Mouse (Mus musculus) testis, adult 2 months (tissue): ENCODE data around the gene Rab43. TPM values are rescaled to one million over a fixed set of nuclear protein-coding genes. Genes with fewer than 3 reads are reported as not detected.

Experiments used
- H3K27ac ChIP-seq: fragments of 200-500 bp; 2 replicates; pipeline ENCODE4 v1.5.1; 2012; ENCODE audit warnings: low read depth, low read length; ENCODE audit not compliant: control insufficient read depth, insufficient read depth
- H3K27me3 ChIP-seq: fragments of 200-500 bp; 2 replicates; pipeline ENCODE4 v1.6.1; 2012; ENCODE audit warnings: mild to moderate bottlenecking, low read length, moderate library complexity; ENCODE audit not compliant: control insufficient read depth, insufficient read depth
- H3K36me3 ChIP-seq: fragments of 200-500 bp; 2 replicates; pipeline ENCODE4 v1.6.1; 2012; ENCODE audit warnings: mild to moderate bottlenecking, low read length; ENCODE audit not compliant: control insufficient read depth, insufficient read depth
- H3K4me1 ChIP-seq: fragments of 200-500 bp; 2 replicates; pipeline ENCODE4 v1.6.1; 2012; ENCODE audit warnings: low read length; ENCODE audit not compliant: control insufficient read depth, insufficient read depth
- H3K4me3 ChIP-seq: fragments of 200-500 bp; 2 replicates; pipeline ENCODE4 v1.5.1; 2012; ENCODE audit warnings: low read depth, mild to moderate bottlenecking, low read length, moderate library complexity, mixed read lengths; ENCODE audit not compliant: control insufficient read depth
- CTCF ChIP-seq: fragments of 200-500 bp; IDR thresholded peaks from 2 replicates; pipeline ENCODE4 v1.5.1; 2012; ENCODE audit warnings: low read depth, mild to moderate bottlenecking, inconsistent platforms, low read length, moderate library complexity; ENCODE audit not compliant: control insufficient read depth, insufficient read depth, insufficient replicate concordance
- POLR2A ChIP-seq: fragments of 200-500 bp; IDR thresholded peaks from 2 replicates; pipeline ENCODE4 v1.6.1; 2012; ENCODE audit warnings: low read depth, mild to moderate bottlenecking, inconsistent platforms, low read length, moderate library complexity; ENCODE audit not compliant: control insufficient read depth
- polyA plus RNA-seq: library from polyadenylated mRNA; depleted of rRNA; stranded (reverse); fragments of >200 nt; gene quantifications from 2 replicates; pipeline ENCODE4 v1.2.3, GENCODE M21; 2012

Gene Rab43
- polyA plus RNA-seq, 1 experiment: 19.5 TPM

DNA sequence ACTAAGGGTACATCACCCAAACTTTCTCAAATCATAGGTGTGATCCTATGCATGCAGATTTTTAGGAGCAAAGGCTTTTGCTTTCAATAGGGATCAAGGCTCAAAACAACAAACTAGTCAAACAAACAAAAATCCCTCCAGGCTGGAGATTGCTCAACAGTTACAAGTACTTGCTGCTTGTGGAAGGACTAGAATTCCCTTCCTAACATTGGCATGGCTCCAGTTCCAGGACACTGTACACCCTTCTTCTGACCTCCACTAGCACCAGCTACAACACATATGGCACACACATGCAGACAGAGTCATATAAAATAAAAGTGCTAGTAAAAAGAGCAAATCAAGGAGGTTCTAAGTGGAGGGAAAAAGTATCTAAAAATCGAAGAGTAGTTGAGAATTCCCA, 34.8 kb upstream of the Rab43 start:
- H3K36me3 ChIP-seq: peaks cover 2% of the 10 kb centered on the region; the same call in 1 of the 2 replicates
- no peak overlapping the region for H3K4me3 ChIP-seq
- H3K27ac ChIP-seq: no peak overlapping the region
- no peaks in the 10 kb centered on the region for H3K27me3 ChIP-seq
- TF ChIP-seq CTCF (no peak), POLR2A (no peak)
- peaks cover 6% of the 10 kb centered on the region for H3K4me1 ChIP-seq

- Histone ChIP-seq H3K27ac (no peak overlapping the region), H3K4me3 (no peak overlapping the region), H3K27me3 (no peaks in the 10 kb centered on the region), H3K36me3 (peaks cover 2% of the 10 kb centered on the region; the same call in 1 of the 2 replicates), H3K4me1 (peaks cover 3% of the 10 kb centered on the region)
- TF ChIP-seq POLR2A (no peak), CTCF (no peak)
Measured at GRCm38 (mm10) chr6:87845031-87845695, 33.2 kb upstream of the Rab43 start.

DNA sequence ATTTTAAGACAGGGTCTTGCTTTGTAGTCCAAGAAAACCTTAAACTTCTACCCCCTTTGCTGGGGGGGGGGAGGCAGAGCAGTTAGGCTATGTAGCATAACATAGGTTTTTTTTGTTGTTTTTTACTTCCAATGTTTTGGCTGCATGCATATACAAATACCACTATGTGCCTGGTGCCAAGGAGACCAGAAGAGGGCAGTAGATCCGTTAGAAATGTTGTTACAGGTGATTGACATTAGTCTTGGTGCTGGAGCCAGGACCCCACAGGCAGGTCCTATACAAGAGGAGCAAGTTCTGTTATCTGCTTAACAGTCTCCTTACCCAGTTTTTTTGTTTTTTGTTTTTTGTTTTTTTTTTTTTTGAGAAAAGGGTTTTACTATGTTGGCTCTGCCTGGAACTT, 30.3 kb upstream of the Rab43 start:
- no peaks in the 10 kb centered on the region for H3K27me3 ChIP-seq
- TF ChIP-seq CTCF (no peak), POLR2A (no peak)
- no peaks in the 10 kb centered on the region; the same call in 1 of the 2 replicates for H3K4me1 ChIP-seq
- no peak overlapping the region for H3K4me3 ChIP-seq
- H3K36me3 ChIP-seq: peaks cover 2% of the 10 kb centered on the region; the same call in 1 of the 2 replicates
- no peak overlapping the region for H3K27ac ChIP-seq

DNA sequence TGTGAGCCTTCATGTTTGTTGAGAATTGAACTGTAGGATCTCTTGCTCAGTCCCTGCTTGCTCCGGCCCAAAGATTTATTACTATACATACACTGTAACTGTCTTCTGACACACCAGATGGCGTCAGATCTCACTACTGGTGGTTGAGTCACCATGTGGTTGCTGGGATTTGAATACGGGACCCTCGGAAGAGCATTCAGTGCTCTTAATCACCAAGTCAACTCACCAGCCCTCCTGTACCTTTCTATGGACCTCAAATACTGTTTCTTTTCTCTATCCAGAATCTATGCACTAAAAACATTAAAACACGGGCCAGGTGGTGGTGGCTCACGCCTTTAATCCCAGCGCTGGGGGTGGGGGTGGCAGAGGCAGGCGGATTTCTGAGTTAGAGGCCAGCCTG, 29.7 kb upstream of the Rab43 start:
- Histone ChIP-seq H3K27ac (no peak overlapping the region), H3K4me3 (no peak overlapping the region), H3K36me3 (peaks cover 2% of the 10 kb centered on the region; the same call in 1 of the 2 replicates), H3K27me3 (no peaks in the 10 kb centered on the region), H3K4me1 (no peaks in the 10 kb centered on the region; the same call in 1 of the 2 replicates)
- TF ChIP-seq POLR2A (no peak), CTCF (no peak)

DNA sequence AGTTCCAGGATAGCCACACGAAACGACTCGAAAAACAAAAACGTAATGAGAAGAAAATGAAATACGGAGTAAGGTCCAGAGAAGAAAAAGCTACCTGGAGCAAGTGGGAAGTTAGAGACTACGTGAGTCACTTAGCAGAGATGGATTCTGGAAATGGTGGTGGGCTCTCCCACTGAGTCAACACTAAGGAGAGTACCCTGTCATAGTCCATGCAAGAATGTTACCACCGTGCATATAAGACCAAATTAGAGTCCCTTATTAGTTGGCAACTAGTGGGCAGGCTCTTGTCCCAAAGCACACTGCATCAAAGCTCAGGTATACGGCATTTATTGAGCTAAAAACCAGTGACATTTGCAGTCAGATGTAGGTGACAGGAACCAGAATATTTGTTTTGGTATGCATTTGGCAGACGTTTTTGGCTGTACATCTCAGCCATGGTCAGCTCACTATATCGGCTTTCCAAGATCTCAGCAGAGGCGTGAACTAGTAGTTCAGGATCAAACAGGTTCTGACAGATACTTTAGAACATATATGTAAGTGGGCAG, 27.9 kb upstream of the Rab43 start:
- Histone ChIP-seq H3K4me3 (peak overlapping the region; percentile 47; the same call in 1 of the 2 replicates), H3K4me1 (no peaks in the 10 kb centered on the region; the same call in 1 of the 2 replicates), H3K36me3 (peaks cover 2% of the 10 kb centered on the region; the same call in 1 of the 2 replicates), H3K27me3 (no peaks in the 10 kb centered on the region), H3K27ac (no peak overlapping the region)
- no peak for TF ChIP-seq CTCF
- no peak for TF ChIP-seq POLR2A

DNA sequence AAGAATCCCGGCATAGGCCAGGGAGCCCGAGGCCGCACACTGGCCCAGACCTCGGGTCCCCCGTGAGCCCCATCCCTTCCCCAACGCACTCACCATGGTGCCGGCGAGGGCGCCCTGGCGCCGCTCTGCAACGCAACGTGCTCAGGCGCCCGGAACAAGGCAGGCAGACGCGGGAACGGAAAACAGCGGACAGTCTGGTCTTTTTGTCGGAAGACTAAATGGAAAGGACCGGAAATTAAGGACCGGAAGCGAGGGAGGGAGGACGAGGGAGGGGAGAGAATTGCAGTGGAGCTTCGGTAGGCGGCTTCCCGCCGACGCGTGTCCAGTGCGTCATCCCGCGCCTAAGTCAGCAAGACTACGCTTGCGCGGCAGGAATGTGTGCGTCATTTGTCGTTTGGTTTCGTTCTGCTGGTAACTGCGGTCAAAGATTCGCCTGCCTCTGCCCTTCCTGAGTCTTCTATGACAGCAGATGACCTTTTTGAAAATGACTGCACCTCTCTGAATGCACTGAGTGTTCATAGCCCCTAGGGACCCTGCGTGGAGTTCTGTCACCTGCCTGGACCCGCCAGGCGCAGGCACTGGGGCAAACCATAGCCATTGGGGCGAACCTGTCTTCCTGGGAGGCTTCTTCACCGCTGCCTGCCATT, 26.7 kb upstream of the Rab43 start, which contains the start of gene Isy1:
Gene Isy1, minus strand, starts transcription at position 248 of the 647 bp plus-strand sequence.
- peak within 1 kb of the TSS; percentile 95 for H3K27ac ChIP-seq
- peak within 1 kb of the TSS; percentile 94 for H3K4me3 ChIP-seq
- no peaks in the 10 kb centered on the region for H3K27me3 ChIP-seq
- H3K4me1 ChIP-seq: no peaks in the 10 kb centered on the region; the same call in 1 of the 2 replicates
- peak; percentile 94 for TF ChIP-seq POLR2A
- TF ChIP-seq CTCF: no peak
- no peaks in the 10 kb centered on the region for H3K36me3 ChIP-seq

DNA sequence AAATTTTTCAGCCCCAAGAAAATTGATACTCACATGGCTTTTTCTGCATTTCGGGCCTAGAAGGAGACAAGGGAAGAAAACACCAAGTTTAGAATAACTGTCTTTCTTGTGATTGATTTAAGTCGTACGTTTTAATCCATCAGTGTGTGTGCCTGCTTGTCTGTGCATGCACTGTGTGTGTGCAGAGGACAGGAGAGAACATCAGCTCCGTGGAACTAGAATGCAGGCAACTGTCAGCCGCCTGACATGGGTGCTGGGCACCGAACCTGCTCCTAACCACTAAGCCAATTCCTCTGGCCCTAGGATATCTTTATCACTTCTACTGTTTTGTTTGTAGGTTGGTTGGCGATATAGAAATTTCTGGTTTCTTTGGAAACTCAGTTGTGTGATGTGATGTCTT, 23.7 kb upstream of the Rab43 start, which contains the start of gene Gm45140:
Gene Gm45140, minus strand, starts transcription at position 101 of the 400 bp plus-strand sequence.
- Histone ChIP-seq H3K4me1 (no peaks in the 10 kb centered on the region; the same call in 1 of the 2 replicates), H3K4me3 (no peak within 1 kb of the TSS), H3K27me3 (no peaks in the 10 kb centered on the region), H3K27ac (no peak within 1 kb of the TSS), H3K36me3 (no peaks in the 10 kb centered on the region)
- TF ChIP-seq CTCF (no peak), POLR2A (no peak)
